8 mouse cellular contexts compared by ENCODE assay signal in genomic region chr4:119138171-119138570, GRCm38 (mm10). TPM values are rescaled to one million over a fixed set of nuclear protein-coding genes. Genes with fewer than 3 reads are reported as not detected.
DNase-seq lines count a peak whose midpoint lies in the region; ATAC-seq and TF ChIP-seq lines count a peak whose summit lies in the region.

No protein-coding gene starts in this region.

- 0 out of 2 replicates have a peak overlapping the region, but pooled peaks have one; percentile 6 for H3K27ac ChIP-seq in heart, embryonic 15.5 days
- 0 out of 2 replicates have a peak overlapping the region, but pooled peaks have one; percentile 11 for H3K27ac ChIP-seq in hindbrain, postnatal 0 days
- H3K27ac ChIP-seq in left cerebral cortex, adult 2 months, result peak overlapping the region; percentile 64

- peak overlapping the region; percentile 35 for H3K4me2 ChIP-seq in heart, embryonic 15.5 days
- peak overlapping the region; percentile 47 for H3K4me2 ChIP-seq in hindbrain, postnatal 0 days (ENCODE audit: low read depth, low read length)

- H3K9me3 ChIP-seq in heart, embryonic 15.5 days (replicated peaks), result no peaks in the 10 kb centered on the region
- H3K9me3 ChIP-seq in hindbrain, postnatal 0 days (ENCODE audit: low read length), result no peaks in the 10 kb centered on the region

- ATAC-seq in heart, embryonic 15.5 days (replicated peaks; ENCODE audit: insufficient number of reproducible peaks, insufficient read depth, low FRiP score, low read depth), result 0 out of 2 replicates have a peak, but pooled peaks have one; percentile 32
- ATAC-seq in hindbrain, postnatal 0 days, result peak; percentile 91

- intact Hi-C loops in heart, postnatal 25 days (cut with DNase I), result no loop called here
- intact Hi-C loops in left cerebral cortex, adult 2 months (cut with DNase I), result loop anchor here (2.0 kb wide), 1 partner anchor 29 kb away; the partner anchor contains the start of gene Slc2a1

- no peak for DNase-seq in heart, postnatal 25 days (ENCODE audit: low spot score)
- DNase-seq in embryo, embryonic 9.5 days (ENCODE audit: extremely low spot score), result peak; percentile 77
- DNase-seq in hindbrain, postnatal 0 days (ENCODE audit: low spot score), result peak; percentile 91
- DNase-seq in left cerebral cortex, adult 2 months (ENCODE audit: extremely low spot score in 1 of 2, low spot score in 2 of 2), result peak; percentile 74 to 75
- DNase-seq in lung, postnatal 36 days, result peak; percentile 86
- DNase-seq in right cerebral cortex, postnatal 36 days (ENCODE audit: low spot score in 2 of 2), result peak; percentile 60 to 70
- DNase-seq in T-cell, adult 2 months (ENCODE audit: low spot score), result no peak

- 25% methylated on average over 18 of the region's 18 CpGs for WGBS in heart, embryonic 15.5 days
- WGBS in hindbrain, postnatal 0 days, result 13% methylated on average over 17 of the region's 18 CpGs

- TF ChIP-seq CTCF in hindbrain, postnatal 0 days (IDR thresholded peaks at IDR 0.05; ENCODE audit: low read depth), result no peak
- no peak for TF ChIP-seq CTCF in left cerebral cortex, adult 2 months (IDR thresholded peaks at IDR 0.05)

- H3K4me3 ChIP-seq in heart, embryonic 15.5 days, result no peak overlapping the region
- 0 out of 2 replicates have a peak overlapping the region, but pooled peaks have one; percentile 0 for H3K4me3 ChIP-seq in hindbrain, postnatal 0 days (ENCODE audit: low read length)
- peak overlapping the region; percentile 13; the same call in 1 of the 2 replicates for H3K4me3 ChIP-seq in left cerebral cortex, adult 2 months

- peaks cover 16% of the 10 kb centered on the region for H3K4me1 ChIP-seq in heart, embryonic 15.5 days (replicated peaks)
- H3K4me1 ChIP-seq in hindbrain, postnatal 0 days (ENCODE audit: insufficient read depth, low read length), result no peaks in the 10 kb centered on the region

- no peaks in the 10 kb centered on the region for H3K27me3 ChIP-seq in heart, embryonic 15.5 days
- no peaks in the 10 kb centered on the region for H3K27me3 ChIP-seq in hindbrain, postnatal 0 days (ENCODE audit: insufficient read depth, low read length)

- H3K9ac ChIP-seq in heart, embryonic 15.5 days, result no peak overlapping the region
- no peak overlapping the region for H3K9ac ChIP-seq in hindbrain, postnatal 0 days (replicated peaks; ENCODE audit: low read length)

- peaks cover 47% of the 10 kb centered on the region for H3K36me3 ChIP-seq in heart, embryonic 15.5 days
- H3K36me3 ChIP-seq in hindbrain, postnatal 0 days (ENCODE audit: insufficient read depth, low read length), result peaks cover 31% of the 10 kb centered on the region; the same call in 1 of the 2 replicates

RNA-seq across cellular contexts. Expression of gene Slc2a1, which starts 29.7 kb away (rescaled TPM):
- polyA plus RNA-seq in heart, embryonic 15.5 days (2015; fragmentation: Nextera tagmentation; extraction: Ambion mirVana), result 119 and 127 TPM in 2 replicates
- 1 to 10 TPM; 7.3 to 8.0 TPM for total RNA-seq in heart, postnatal 25 days (2021)
- 119 and 120 TPM in 2 replicates for total RNA-seq in hindbrain, postnatal 0 days (2014; rRNA removed)
- polyA plus RNA-seq in hindbrain, postnatal 0 days (2015; fragmentation: Nextera tagmentation; extraction: Ambion mirVana), result 48.8 and 50.6 TPM in 2 replicates
- total RNA-seq in left cerebral cortex, adult 2 months (2021), result 100 to 1,000 TPM in 1 of 2 experiments, 10 to 100 TPM in 1; 92.2 to 127 TPM

RNA-seq across cellular contexts. Expression of gene Zfp691, which starts 35.8 kb away (rescaled TPM):
- polyA plus RNA-seq in heart, embryonic 15.5 days (2015; fragmentation: Nextera tagmentation; extraction: Ambion mirVana), result 9.9 and 10.6 TPM in 2 replicates
- total RNA-seq in heart, postnatal 25 days (2021), result 10 to 100 TPM; 21.4 to 25.0 TPM
- 4.6 and 198 TPM in 2 replicates for total RNA-seq in hindbrain, postnatal 0 days (2014; rRNA removed)
- polyA plus RNA-seq in hindbrain, postnatal 0 days (2015; fragmentation: Nextera tagmentation; extraction: Ambion mirVana), result 3.6 and 3.7 TPM in 2 replicates
- total RNA-seq in left cerebral cortex, adult 2 months (2021), result 1 to 10 TPM; 7.5 to 7.8 TPM

RNA-seq across cellular contexts. Expression of gene Ermap, which starts 51.6 kb away (rescaled TPM):
- polyA plus RNA-seq in heart, embryonic 15.5 days (2015; fragmentation: Nextera tagmentation; extraction: Ambion mirVana), result 0.69 and 2.9 TPM in 2 replicates
- under 1 TPM; 0.05 to 0.25 TPM for total RNA-seq in heart, postnatal 25 days (2021)
- 0.18 and 0.37 TPM in 2 replicates for total RNA-seq in hindbrain, postnatal 0 days (2014; rRNA removed)
- polyA plus RNA-seq in hindbrain, postnatal 0 days (2015; fragmentation: Nextera tagmentation; extraction: Ambion mirVana), result 0.48 and 0.50 TPM in 2 replicates
- under 1 TPM; 0.40 to 0.54 TPM for total RNA-seq in left cerebral cortex, adult 2 months (2021)

RNA-seq across cellular contexts. Expression of gene Svbp, which starts 56.9 kb away (rescaled TPM):
- polyA plus RNA-seq in heart, embryonic 15.5 days (2015; fragmentation: Nextera tagmentation; extraction: Ambion mirVana), result 111 and 124 TPM in 2 replicates
- total RNA-seq in heart, postnatal 25 days (2021), result 10 to 100 TPM; 15.3 to 19.0 TPM
- total RNA-seq in hindbrain, postnatal 0 days (2014; rRNA removed), result 40.9 and 64.7 TPM in 2 replicates
- 175 and 179 TPM in 2 replicates for polyA plus RNA-seq in hindbrain, postnatal 0 days (2015; fragmentation: Nextera tagmentation; extraction: Ambion mirVana)
- total RNA-seq in left cerebral cortex, adult 2 months (2021), result 10 to 100 TPM; 15.1 to 17.2 TPM

Comparison
In these comparisons a context has a peak if more than half of its experiments do, and no peak if none do; other contexts are left out.
1. H3K27ac ChIP-seq: peak in every context shown above with its lines; median percentile 64 in left cerebral cortex, adult 2 months; 11 in hindbrain, postnatal 0 days; 6 in heart, embryonic 15.5 days.
2. DNase-seq: peak in embryo, embryonic 9.5 days (single experiment), hindbrain, postnatal 0 days (single experiment), left cerebral cortex, adult 2 months (2 of 2), lung, postnatal 36 days (single experiment) and right cerebral cortex, postnatal 36 days (2 of 2); none in heart, postnatal 25 days (single experiment) and T-cell, adult 2 months (single experiment).
3. RNA of gene Slc2a1, which starts 29.7 kb away (total RNA-seq): 92.2 to 127 TPM in left cerebral cortex, adult 2 months and 119 to 120 TPM in hindbrain, postnatal 0 days; 7.3 to 8.0 TPM in heart, postnatal 25 days; every median in the first group is over 10 times any median in the second.